Mouse (Mus musculus) skeletal muscle tissue, adult 2 months (tissue): ENCODE measurements at regions not wholly inside any gene's neighbourhood (a gene's known extent, or its start where the extent isn't known, plus 50 kb on each side); places are given as distances from the start of the nearest gene placed in this dataset.
A peak's percentile ranks its signal among the peaks of the same experiment; 100 is the strongest.
"Not testable (repeated sequence)": the region's sequence is repeated elsewhere in the genome, so short reads cannot be mapped to it uniquely, and the experiment has no call there.

Source experiments
- DNase-seq: peaks from one replicate; pipeline ENCODE4 v3.0.0-alpha.2; 2012; ENCODE audit warnings: low read depth, low spot score

DNA sequence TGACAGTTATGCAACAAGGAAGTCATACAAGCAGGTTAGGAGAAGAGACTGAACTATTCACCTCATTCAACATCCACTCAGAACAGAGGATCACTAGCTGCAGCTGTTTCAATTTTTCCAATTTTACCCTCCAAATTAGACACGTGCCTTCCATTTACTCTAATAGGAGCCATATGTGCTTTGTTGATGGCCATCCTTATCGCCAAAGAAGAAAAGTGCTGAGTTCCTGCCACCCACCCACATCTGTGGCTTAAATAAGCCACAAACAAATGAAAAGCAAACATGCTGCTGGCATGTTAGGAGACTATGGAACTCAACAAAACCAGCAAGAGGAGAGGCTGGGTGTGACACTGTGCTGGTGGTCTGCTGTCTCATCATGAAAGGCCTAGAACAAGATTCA is 1786.1 kb downstream of the 9330182O14Rik start:
- DNase-seq: no peak

GRCm38 (mm10) chr15:41936697-41937096 is 1802.5 kb downstream of the 9330182O14Rik start:
- DNase-seq: no peak

DNA sequence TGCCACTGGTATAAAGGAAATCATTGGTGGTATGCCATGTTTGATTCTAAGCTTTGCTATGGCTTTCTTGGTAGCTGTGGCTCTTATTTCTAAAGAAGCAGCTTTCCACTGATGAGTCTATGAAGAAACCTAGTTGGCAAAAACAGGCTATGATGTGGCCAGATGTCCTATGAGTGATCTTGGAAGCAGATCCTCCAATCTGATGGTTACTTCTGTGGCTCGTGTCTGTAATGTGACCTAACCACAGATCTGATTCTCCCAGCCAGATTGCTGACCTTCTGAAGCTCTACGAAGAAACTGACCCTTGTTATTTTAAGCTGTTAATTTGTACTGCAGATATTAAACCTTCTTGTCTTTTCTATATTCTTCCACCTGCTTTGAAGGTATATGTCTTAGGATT is 1811.1 kb downstream of the 9330182O14Rik start:
- DNase-seq: peak; percentile 81

DNA sequence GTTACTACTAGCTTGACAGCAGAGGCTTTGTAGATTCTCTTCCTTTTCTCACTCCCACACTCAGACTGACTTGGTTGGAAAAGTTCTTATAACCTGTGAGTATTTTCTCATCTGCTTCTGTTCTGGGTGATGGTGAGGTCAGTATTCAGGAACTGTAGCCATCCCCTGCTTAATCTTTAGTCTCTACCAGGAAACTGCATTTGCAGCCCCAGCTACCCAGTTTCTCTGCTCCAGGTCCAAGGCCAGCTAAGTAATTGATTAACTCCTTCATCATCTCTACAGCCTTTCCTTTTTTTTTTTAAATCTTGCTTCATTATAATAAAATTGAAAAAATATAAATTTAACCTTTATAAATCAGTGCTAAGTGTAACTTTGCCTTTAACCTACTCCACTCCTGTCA is 1813.7 kb downstream of the 9330182O14Rik start:
- DNase-seq: no peak

DNA sequence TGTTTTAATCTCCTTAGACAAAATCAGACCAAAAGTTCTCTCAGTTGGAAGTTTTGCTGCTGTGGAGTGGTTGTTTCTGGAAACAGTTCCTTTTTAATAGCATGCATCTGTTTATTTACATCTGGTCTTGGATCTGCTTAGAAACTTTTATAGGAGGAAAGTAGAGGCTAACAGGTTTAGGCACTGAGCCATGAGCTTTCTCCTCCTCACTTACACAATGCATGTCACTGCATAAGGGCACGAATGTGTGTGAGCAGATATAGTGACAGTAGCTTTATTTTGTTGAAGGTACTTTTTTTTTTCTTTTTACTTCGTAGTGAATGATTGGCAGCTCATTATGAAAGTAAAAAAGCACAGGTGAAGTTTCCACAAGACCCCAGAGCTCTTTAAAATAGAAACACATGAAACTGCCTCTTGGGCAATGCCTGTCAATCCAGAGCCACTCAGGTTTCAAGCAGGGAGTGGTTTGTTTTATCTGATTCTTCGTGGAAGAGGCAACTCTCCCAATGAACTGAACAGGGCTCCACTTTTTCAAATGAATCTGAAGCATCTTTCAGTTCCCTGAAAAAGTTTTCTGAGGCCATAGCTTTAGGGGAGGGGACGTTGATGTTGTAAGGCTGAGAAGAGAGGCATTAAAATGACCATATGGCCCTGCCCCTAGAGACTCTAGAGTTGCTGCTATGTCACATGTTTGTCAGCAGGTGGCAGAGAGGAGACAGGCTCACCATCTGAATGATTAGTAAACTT is 1814.4 kb downstream of the 9330182O14Rik start:
- peak; percentile 18 for DNase-seq

- DNase-seq: no peak
These were observed 1814.9 kb downstream of the 9330182O14Rik start for GRCm38 (mm10) chr15:41949094-41949461.

DNA sequence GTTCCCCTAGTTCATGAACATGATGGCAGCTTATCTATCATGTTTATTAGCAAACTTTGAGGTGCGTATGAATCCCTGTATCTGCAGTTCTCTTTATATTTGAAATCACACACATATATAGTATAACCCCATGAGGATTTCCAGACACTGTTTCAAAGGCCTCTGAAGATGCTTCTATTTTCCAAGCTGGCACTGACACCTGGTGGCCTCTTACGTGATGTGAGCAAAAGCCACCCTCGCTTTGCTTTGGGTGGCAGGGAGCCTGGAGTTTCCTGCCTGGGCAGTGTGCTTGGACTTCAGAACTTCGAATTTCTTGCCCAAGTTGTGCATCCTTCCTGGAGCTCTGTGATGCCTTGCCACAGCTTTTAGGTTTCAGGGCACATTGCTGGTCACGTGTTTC is 1817.1 kb downstream of the 9330182O14Rik start:
- peak; percentile 51 for DNase-seq

GRCm38 (mm10) chr15:41960597-41960996 is 1826.4 kb downstream of the 9330182O14Rik start:
- no peak for DNase-seq

- DNase-seq: peak; percentile 55
These were observed 1836.7 kb downstream of the 9330182O14Rik start for GRCm38 (mm10) chr15:41970877-41971276.

GRCm38 (mm10) chr15:41973263-41973662 is 1839.1 kb downstream of the 9330182O14Rik start:
- DNase-seq: peak; percentile 66

- DNase-seq: no peak
These were observed 1843.0 kb downstream of the 9330182O14Rik start for GRCm38 (mm10) chr15:41977196-41977595.

- DNase-seq: no peak
These were observed 1843.6 kb downstream of the 9330182O14Rik start for GRCm38 (mm10) chr15:41977649-41978231.

DNA sequence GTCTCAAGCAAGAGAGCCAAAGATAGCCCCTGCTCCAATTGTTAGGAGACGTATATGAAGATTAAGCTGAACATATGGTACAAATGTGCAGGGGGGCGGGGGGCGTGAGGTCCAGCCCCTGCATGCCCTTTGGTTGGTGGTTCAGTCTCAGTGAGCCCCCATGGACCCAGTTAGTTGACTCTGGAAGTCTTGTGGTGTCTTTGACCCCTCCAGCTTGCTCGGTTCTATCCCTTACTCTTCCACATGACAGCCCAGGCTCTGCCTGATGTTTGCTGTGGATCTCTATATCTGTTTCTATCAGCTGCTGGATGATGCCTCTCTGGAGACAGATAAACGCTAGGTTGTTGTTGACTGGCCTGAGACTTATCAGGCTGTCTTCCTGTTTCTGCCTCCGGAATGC is 1849.1 kb downstream of the 9330182O14Rik start:
- no peak for DNase-seq

DNA sequence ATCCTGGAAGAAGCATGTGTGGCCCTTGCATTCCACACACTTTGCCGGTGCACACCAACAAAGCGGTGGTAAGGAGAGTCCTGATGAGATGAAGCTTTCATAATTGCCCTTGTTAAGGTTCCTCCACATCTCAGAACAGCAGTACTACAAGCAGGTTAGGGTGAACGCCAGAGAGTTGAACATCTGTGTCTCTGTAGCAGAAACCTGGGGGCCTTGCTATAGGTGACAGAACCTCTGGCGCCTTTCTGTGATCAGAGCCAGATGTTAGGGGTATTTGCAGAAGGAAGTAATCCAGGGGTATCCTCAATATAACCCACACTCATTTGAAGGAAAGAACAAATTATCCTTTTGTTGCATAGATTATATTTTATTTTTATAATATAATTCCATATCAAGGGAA is 1850.1 kb downstream of the 9330182O14Rik start:
- DNase-seq: no peak

- no peak for DNase-seq
These were observed 1852.1 kb downstream of the 9330182O14Rik start for GRCm38 (mm10) chr15:41986264-41986663.

- DNase-seq: no peak
These were observed 1854.9 kb downstream of the 9330182O14Rik start for GRCm38 (mm10) chr15:41989065-41989464.

DNA sequence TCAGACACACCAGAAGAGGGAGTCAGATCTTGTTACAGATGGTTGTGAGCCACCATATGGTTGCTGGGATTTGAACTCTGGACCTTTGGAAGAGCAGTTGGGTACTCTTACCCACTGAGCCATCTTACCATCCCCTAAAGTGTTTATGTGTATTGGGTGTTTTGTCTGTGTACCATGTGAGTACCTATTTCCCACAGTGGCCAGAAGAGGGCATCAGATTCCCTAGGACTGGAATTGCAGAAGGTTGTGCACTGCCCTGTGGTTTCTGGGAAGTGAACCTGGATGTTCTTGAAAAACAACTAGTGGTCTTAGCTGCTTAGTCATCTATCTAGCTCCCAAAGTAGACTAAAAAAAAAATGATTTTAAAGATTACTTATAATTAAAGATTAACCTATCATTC is 1857.7 kb downstream of the 9330182O14Rik start:
- no peak for DNase-seq

DNA sequence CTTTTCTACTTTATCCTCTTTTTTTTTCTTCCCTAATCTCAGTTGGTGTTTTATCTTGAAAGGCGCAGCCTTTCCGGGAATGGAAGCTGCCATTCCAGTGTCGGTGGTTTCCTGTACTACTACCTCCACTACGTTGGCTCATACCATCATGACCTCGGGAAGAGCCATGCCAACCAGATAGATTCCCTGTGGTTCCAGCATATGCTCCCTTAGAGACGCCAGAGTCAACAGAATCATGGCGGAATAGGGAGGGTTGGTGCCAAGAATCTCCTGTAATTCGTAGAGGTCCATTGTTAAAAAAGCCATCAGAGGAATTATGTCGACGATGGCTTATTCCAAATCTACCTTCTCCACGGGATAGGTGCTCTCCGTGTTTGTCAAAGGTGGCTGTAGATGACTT is 1898.1 kb downstream of the 9330182O14Rik start:
- not testable (repeated sequence) for DNase-seq

GRCm38 (mm10) chr15:42047088-42047976 is 1913.2 kb downstream of the 9330182O14Rik start:
- DNase-seq: no peak

DNA sequence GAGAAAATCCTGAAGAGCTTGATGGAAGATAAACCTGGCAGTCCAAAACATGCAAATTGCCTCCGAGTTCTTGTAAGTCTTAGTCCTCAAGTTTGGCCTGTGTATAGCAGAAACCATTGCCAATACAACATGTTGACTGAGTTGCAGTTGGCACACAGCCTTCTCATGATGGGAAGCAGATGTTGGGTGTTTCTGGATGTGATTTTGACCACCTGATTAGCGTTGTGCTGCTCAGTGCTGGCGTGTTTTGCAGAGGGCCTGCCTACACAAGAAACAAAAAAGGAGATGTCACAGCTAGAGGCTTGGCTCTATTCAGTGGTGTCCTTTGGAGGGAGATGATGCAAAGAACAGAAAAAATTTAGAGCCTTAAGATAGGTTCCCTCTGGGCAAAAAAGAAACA is 1922.6 kb downstream of the 9330182O14Rik start:
- DNase-seq: peak; percentile 85

DNA sequence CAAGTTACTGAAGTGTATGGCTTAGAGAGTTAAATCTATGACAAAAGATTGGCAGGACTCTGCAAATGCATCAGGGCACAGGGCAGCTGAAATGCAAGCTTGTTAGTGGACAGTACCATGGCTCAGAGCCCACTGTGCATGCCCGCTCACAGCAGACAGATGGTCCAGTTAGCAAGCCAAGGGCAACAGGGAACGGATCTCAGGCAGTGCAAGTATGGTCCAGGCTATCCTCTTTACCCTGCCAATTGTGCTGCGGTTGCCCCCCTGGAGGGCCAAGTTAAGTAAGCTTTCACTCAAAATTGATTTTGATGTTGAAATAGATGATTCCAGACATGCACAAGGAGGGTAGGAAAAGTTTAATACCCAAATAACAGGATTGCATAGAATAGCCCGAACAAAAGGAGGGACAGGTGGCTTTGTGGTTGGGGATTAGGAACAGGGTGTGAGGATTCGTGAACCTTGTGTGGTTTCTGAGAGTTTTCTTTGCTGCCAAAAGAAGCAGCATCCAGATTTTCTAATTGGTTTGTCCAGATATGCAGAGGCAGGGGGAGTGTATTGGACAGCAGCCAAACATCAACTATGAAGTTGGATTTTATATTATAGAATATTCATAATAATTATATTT is 1934.2 kb downstream of the 9330182O14Rik start:
- no peak for DNase-seq

- no peak for DNase-seq
These were observed 1934.9 kb downstream of the 9330182O14Rik start for GRCm38 (mm10) chr15:42069072-42069471.
